Mouse (Mus musculus) forelimb bud, embryonic 11.5 days (tissue): ENCODE measurements around the gene Chl1.
A peak's percentile ranks its signal among the peaks of the same experiment; 100 is the strongest.

Source experiments
- DNase-seq: peaks from one replicate; pipeline ENCODE4 v3.0.0-alpha.2; 2012; ENCODE audit warnings: low read depth, low spot score

Chl1 gene

DNA sequence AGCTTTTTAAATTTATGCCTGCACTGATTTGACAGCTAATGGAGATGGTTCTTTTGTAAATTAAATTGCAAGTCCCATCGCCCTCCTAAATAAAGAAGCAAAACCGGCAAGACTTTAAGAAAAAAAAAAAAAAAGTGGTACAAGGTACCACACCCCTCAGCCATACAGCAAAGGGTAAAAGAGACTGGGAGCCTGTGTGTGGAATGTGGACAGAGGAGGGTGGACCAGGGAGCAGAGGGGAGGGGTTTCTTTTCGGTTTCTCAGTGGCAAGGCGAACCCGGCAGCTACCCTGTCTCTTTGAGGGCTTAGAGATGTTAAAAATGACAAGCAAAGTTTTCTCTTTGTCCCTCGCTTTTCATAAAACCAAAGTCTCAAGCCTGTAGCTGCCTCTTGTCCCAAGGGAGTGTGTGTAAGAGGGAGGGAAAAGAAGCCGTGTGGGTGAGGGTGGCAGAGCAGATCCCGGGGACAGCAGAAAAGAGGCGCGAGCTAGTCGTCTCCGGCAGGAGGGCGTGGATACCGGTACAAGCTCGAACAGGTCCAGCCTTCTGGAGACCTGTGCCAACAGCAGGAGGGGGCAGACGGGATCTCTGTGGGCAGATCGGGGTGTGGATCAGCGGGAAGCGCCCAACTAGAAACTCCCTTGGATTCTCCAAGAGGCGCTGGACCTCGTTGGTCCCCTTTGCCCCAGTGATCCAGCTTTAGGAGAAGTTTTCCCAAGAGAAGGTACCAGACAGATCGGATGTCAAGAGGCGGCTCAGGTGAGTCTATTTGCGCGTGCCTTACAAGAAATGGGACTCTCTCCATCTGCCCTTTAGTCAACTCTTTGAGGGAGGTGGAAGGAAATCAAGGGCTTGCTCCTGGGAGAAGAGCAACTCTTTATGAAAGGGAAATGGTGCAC lies at the start of gene Chl1:
Gene Chl1 (plus strand): TSS at position 195 of the 898 bp plus-strand sequence.
- DNase-seq: peak; percentile 16

GRCm38 (mm10) chr6:103465479-103466080 lies 44.8 kb upstream of the Chl1 start:
- DNase-seq: no peak

GRCm38 (mm10) chr6:103473316-103473715 lies 37.1 kb upstream of the Chl1 start:
- DNase-seq: no peak

DNA sequence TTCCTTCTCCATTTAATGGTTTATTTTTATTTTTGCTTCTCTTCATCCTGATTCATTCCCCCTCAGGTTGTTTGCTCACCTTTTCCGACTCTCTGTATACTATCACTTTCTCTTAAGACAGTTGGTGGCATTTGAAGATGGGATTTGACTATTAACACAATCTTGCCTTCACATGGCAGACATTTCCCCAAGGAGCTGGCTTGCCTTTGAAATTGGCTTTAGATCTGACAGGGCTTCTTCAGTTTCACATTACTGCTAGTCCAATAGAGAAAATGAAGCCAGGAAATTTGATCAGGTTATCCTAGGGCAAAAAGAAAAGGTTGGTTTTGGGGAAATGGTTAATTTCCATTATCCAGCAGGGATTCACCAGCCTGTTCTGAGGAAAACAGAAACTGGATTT lies 23.2 kb upstream of the Chl1 start:
- no peak for DNase-seq

GRCm38 (mm10) chr6:103498404-103498803 lies 12.0 kb upstream of the Chl1 start:
- DNase-seq: no peak

- DNase-seq: no peak
Observed at GRCm38 (mm10) chr6:103504065-103504464, 6.3 kb upstream of the Chl1 start.

- DNase-seq: no peak
Observed at GRCm38 (mm10) chr6:103507751-103508575, 2.4 kb upstream of the Chl1 start.

GRCm38 (mm10) chr6:103509596-103509995 lies 790 bp upstream of the Chl1 start:
- DNase-seq: no peak

GRCm38 (mm10) chr6:103511290-103511971 lies 1.0 kb downstream of the Chl1 start:
- DNase-seq: no peak

DNA sequence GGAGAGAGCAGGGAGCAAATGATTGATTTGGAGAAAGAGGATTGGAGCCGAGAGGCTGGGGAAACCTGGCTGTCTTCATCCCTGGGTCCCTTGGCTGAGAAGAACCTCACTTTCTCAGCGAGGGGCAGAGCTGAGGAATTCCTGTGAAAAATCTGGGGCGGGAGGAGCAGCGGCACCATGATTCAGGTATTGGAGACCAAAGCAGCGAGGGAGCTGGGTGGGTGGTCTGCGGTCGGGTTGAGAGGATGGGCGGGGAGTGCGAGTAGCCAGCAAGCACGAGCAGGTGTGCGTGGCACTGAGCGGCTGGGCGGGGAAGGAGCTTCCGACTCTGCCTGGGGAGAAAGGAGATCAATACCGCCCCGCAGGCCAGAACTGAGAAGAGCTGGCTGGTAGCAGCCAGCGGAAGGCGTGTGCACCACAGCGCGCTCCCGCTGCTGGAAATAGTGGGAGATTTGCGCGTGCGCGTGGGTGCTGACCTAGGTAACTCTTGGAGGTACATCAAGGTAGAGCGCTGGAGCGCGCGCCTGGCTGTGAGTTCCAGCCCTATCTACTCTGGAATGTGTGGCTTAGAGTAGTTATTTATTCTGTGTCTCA lies 1.7 kb downstream of the Chl1 start:
- DNase-seq: peak; percentile 40

DNA sequence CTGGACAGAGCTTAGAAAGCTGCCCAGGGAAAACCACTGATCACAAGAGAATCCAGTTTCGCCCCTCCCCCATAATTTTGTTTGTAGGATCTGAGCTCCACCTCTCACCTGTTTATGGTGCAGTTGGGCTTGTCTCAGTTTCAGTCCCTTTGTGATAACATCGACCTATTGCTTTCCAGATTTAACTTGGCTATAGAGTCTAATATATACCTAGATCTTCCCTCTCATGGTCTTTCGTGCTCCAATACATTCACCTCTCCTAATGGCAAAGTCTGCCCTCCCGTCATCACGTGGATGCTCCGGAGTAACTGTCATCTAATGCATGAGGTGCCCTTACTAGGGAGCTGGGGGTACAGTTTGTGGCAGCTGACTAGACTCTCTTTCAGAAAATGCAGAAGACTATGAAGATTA lies 2.5 kb downstream of the Chl1 start:
- no peak for DNase-seq

DNA sequence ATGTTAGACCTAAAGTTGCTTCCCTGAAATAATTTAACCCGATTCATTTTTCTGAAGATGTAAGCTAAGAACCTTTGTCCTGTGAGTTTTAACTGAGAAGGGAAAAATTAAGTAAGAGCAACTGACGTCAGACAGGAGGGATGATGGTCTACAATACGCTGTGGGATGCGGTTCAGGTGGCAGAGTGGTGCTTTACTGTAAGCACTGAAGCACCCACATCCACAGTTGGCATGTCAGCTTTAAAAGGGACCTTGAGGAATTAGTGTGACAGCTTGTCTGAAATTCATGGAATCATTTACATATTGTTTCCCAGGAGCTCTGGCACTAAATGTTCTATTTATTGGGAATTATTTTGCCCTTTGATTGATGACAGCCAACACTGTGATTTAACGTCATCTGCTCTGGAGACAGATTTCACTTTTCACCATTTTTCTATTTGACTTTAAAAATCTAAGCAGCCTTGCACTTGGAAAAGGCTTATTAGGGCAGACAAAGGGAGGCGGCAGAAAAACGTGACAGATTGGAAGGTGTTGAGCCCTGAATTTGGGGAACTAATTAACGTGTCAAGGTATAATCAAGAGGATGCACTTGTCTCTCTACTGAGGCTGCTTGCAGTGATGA lies 3.3 kb downstream of the Chl1 start:
- no peak for DNase-seq

- DNase-seq: no peak
Observed at GRCm38 (mm10) chr6:103514346-103514745, 4.0 kb downstream of the Chl1 start.

DNA sequence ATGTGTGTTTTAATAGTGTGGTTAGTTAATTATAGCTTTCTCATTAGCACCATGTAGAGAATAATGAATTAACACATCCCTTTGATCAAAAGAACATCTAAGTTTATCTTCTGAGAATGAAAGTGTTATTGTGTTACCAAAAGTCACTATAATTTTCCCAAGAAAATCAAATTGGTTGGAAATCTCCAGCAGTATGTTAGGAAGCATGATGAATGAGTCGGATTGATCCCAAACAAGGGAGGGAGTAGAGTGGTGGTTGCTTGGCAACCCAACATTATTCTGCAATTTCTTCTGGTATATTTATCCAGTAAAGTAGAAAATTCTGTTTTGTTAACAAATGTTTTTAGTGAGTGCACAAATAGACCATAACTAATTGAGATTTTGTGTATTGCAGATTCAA lies 4.4 kb downstream of the Chl1 start:
- DNase-seq: no peak

GRCm38 (mm10) chr6:103519596-103519995 lies 9.2 kb downstream of the Chl1 start:
- no peak for DNase-seq

DNA sequence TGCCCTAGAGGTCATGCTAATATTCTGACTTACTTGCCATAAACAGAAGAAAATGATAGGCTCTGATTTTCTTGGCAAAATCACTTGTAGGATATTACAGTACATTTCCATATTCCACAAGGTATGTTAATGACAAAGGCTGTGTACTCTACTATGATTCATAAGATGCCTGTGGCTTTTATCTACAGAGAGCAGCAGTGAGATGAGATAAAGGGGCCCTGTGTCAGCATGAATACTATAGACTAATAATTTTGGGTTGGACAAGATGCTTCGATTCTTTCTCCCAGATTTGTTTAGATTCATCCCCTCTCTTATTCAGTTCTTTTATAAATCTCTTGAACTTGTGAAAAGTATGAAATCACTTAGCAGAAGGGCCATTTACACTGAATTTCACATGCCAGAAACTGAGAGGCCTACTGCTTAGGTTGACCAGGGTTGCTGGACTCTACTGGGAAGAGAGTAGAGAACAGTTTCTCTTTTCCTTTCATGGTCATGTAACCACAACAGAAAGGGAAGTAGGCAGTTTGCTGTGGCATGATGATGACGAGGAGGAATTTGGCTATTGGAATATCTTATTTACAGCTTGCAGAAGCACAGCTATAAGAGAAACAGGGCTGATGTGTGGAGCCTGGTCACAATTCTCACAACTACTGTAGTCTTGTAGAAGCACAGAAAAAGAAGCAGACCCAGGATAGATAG lies 15.1 kb downstream of the Chl1 start:
- no peak for DNase-seq

DNA sequence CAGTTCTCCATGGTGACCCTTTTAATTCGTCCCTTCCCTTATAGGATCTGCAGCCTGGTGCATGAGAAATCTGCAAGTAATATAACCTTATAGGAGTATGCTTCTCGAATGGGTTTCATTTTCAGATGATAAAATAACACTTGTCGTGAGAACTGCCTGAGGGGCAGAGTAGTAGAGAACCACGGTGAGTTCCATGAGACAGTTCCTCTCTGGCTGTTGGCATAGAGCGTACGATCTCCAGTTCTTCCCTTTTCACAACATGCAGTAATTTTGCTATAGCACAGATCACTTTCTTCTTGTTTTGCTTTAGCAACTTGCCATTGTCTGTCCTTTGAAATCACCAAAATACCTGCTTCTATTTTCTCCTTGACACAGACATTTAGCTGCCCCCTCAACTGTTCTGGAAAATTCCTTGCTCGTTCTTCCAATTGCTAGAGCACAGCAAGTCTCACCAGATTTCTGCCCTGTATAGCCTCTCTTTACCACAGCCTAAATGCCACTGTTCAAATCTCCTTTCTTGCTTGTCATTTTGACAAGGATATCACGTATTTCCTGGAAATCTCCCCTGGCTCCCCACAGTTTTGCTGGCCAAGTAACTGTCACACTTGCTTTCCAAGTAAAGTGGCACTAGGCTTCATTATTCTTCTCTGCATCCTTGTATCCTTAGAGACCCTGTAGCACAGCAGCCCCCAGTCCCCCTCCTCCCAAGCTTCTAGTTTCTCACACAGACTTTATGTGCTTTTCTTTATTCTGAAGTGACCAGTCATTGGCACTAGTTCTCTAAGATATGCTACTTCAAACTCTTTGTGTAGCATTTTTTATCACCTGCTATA lies 16.8 kb downstream of the Chl1 start:
- no peak for DNase-seq

DNA sequence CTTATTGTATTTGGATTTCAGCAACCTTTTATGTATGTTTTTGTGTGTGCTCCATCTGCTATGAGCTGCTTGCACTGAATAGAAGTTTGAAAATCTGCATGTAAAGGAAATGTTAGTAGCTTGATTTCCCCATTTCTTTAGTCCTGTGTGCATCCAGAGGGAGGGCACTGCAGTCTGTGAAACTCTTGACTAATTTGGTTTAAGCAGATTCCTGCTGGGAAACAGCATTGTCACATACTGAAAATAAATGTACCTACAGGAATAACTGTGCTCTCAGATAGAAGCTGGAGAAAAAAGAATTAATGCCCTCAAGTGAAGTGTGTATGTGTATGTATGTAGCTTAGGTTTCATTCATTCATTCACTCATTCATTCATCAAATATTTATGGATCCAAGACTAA lies 22.7 kb downstream of the Chl1 start:
- no peak for DNase-seq

GRCm38 (mm10) chr6:103534027-103534426 lies 23.6 kb downstream of the Chl1 start:
- DNase-seq: no peak
